Mouse (Mus musculus): ENCODE measurements around the gene Commd9. TPM values are rescaled to one million over a fixed set of nuclear protein-coding genes. Genes with fewer than 3 reads are reported as not detected.

Commd9 gene
- 55.5 and 62.2 TPM in 2 replicates for polyA plus RNA-seq (2016; fragmentation: Nextera tagmentation; extraction: Ambion mirVana)

GRCm38 (mm10) chr2:101885768-101886438 is at the start of gene Commd9:
Gene Commd9 (plus strand): TSS chr2:101886247.
- H3K27ac ChIP-seq, result peak within 1 kb of the TSS; percentile 72
- no peaks in the 10 kb centered on the region for H3K27me3 ChIP-seq (ENCODE audit: insufficient read depth, poor library complexity, severe bottlenecking)
- 13% methylated on average over 22 of the region's 22 CpGs for WGBS
- DNase-seq (ENCODE audit: low spot score), result peak; percentile 98
- no peaks in the 10 kb centered on the region for H3K36me3 ChIP-seq
- peak within 1 kb of the TSS; percentile 72 for H3K4me3 ChIP-seq
- H3K4me1 ChIP-seq, result peaks cover 11% of the 10 kb centered on the region
- H3K9me3 ChIP-seq, result no peaks in the 10 kb centered on the region

DNA sequence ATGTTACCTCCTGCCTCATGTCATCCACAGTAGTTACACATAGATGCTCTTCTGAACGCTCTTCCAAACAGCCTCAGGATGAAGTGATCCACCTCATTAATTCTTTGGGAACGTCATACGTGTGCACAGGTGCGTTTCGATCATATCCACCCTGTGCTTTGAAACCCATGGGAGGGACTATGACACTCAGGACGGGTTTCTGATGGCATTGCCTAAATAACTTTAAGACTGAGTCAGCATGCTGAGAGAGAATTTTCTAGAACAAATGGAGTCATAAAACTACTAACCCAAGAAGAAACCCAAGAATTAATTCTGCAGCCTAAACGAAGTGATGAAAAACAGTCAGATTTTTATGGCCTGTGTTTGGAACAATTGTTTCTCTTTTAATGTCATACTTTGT is 43.3 kb upstream of the Commd9 start:
- H3K4me3 ChIP-seq, result no peak overlapping the region
- 76% methylated on average over 7 of the region's 7 CpGs for WGBS
- no peaks in the 10 kb centered on the region for H3K27me3 ChIP-seq (ENCODE audit: insufficient read depth, poor library complexity, severe bottlenecking)
- no peak for DNase-seq (ENCODE audit: low spot score)
- H3K36me3 ChIP-seq, result no peaks in the 10 kb centered on the region
- H3K4me1 ChIP-seq, result no peaks in the 10 kb centered on the region
- no peaks in the 10 kb centered on the region for H3K9me3 ChIP-seq
- H3K27ac ChIP-seq, result no peak overlapping the region

- no peak for DNase-seq (ENCODE audit: low spot score)
Observed at GRCm38 (mm10) chr2:101854792-101855191, 31.3 kb upstream of the Commd9 start.

GRCm38 (mm10) chr2:101856174-101856573 is 29.9 kb upstream of the Commd9 start:
- Histone ChIP-seq H3K36me3 (no peaks in the 10 kb centered on the region), H3K4me3 (no peak overlapping the region), H3K27ac (no peak overlapping the region), H3K9me3 (no peaks in the 10 kb centered on the region), H3K27me3 (ENCODE audit: insufficient read depth, poor library complexity, severe bottlenecking) (no peaks in the 10 kb centered on the region), H3K4me1 (no peaks in the 10 kb centered on the region)
- DNase-seq (ENCODE audit: low spot score), result no peak
- 82% methylated on average over 9 of the region's 9 CpGs for WGBS

More at GRCm38 (mm10) chr2:101854792-101855191, 31.3 kb upstream of the Commd9 start:
- no peak overlapping the region for H3K4me3 ChIP-seq
- no peaks in the 10 kb centered on the region for H3K4me1 ChIP-seq
- no peaks in the 10 kb centered on the region for H3K9me3 ChIP-seq
- 85% methylated on average over 7 of the region's 7 CpGs for WGBS
- H3K27ac ChIP-seq, result no peak overlapping the region
- no peaks in the 10 kb centered on the region for H3K36me3 ChIP-seq
- H3K27me3 ChIP-seq (ENCODE audit: insufficient read depth, poor library complexity, severe bottlenecking), result no peaks in the 10 kb centered on the region

DNA sequence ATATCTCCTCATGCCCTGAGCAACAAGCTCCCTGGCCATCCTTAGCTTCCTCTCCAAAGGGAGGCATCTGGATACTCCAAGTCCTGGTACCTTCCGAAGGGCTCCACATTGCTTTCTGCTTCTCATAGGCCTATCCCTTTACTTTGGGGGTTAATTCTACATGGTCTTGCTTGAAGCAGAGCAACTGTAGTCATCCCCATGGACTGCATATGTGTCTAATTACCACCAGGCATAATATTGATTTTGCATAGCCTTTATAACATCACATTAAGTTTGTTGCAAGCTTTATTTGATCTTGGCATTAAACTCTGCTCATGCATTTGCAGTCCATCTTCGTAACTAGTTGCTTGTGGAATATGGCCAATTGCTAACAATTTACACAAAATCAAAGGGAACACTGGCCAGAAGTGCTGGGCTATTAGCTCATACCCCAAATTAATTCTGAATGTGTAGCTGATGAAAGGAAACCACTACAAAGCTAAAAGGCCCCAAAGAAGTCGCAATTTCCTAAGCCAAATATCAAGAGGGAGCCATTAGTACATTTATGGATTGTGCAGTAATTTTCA is 25.0 kb upstream of the Commd9 start:
- DNase-seq (ENCODE audit: low spot score), result no peak
- WGBS, result 86% methylated on average over 3 of the region's 3 CpGs
- H3K36me3 ChIP-seq, result no peaks in the 10 kb centered on the region
- H3K27me3 ChIP-seq (ENCODE audit: insufficient read depth, poor library complexity, severe bottlenecking), result peaks cover 13% of the 10 kb centered on the region
- no peaks in the 10 kb centered on the region for H3K9me3 ChIP-seq
- H3K4me1 ChIP-seq, result no peaks in the 10 kb centered on the region; the same call in 1 of the 2 replicates
- no peak overlapping the region for H3K4me3 ChIP-seq
- no peak overlapping the region for H3K27ac ChIP-seq

DNA sequence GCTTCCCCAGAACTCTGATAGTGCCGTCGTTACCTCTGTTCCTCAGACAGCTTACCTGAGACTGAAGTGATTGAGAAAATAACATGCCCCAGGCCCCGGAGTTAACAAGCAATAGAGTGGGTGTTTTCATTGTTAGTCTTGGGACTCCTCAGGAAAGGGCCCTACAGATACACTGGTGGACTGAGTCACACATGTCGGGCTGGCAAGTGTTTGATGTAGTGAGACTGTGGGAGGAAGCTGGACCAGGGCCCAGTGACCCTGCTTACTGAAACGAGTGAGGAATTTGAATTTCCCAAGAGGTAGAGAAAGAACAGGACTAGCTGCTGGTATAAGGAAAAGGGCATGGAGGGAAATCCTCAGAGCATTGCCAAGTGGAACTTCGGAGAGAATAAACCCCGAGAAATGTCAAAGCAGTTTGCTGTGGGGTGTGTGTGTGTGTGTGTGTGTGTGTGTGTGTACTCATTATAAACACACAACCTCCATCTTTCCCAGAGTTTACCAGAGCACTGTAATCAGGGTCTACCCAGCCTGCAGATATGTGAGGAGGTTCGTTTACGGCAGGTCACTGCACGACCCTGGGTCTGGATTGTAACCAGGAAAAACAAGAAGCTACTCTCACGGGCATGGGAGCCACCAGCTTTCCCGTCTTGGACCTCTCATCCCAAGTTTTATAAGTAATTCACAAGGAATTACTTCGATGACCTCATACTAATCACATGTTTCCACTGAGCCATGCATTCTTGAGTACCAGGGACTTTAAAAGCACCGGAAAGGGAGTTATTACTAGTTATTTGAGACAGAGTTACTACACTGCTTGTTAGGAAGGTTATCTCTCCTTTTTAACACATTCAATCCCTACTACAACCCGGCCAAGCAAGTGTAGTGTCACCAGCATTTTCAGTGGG is 23.6 kb upstream of the Commd9 start:
- H3K36me3 ChIP-seq, result no peaks in the 10 kb centered on the region
- no peaks in the 10 kb centered on the region for H3K9me3 ChIP-seq
- no peak overlapping the region for H3K4me3 ChIP-seq
- WGBS, result 62% methylated on average over 15 of the region's 15 CpGs
- no peak for DNase-seq (ENCODE audit: low spot score)
- H3K27me3 ChIP-seq (ENCODE audit: insufficient read depth, poor library complexity, severe bottlenecking), result peaks cover 13% of the 10 kb centered on the region
- no peak overlapping the region for H3K27ac ChIP-seq
- no peaks in the 10 kb centered on the region; the same call in 1 of the 2 replicates for H3K4me1 ChIP-seq

- no peaks in the 10 kb centered on the region for H3K4me1 ChIP-seq
- 89% methylated on average over 4 of the region's 4 CpGs for WGBS
- H3K4me3 ChIP-seq, result no peak overlapping the region
- no peaks in the 10 kb centered on the region for H3K36me3 ChIP-seq
- no peak overlapping the region for H3K27ac ChIP-seq
- no peak for DNase-seq (ENCODE audit: low spot score)
- H3K9me3 ChIP-seq, result no peaks in the 10 kb centered on the region
- H3K27me3 ChIP-seq (ENCODE audit: insufficient read depth, poor library complexity, severe bottlenecking), result peaks cover 7% of the 10 kb centered on the region
Observed at GRCm38 (mm10) chr2:101868683-101869082, 17.4 kb upstream of the Commd9 start.

DNA sequence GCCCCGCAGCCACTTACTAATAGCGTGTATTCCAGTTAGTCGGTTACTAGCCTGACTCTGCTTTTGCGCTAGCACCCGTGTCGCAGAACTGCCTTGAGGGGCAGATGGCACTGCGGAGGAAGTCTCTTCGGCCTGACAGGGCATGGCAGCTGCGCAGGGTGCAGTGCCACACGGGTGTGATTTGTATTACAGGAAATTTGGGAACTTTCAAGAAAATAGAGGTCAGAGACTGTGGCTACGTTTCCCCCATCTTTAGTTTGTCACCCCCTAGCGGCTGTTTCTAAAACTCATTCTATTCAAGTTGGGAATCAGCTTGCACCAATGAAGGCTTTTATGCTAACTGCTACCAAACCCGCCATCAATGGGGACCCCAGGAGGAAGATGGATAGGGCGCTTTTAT is 14.9 kb upstream of the Commd9 start:
- Histone ChIP-seq H3K9me3 (no peaks in the 10 kb centered on the region), H3K4me1 (no peaks in the 10 kb centered on the region), H3K36me3 (no peaks in the 10 kb centered on the region), H3K27ac (no peak overlapping the region), H3K27me3 (ENCODE audit: insufficient read depth, poor library complexity, severe bottlenecking) (no peaks in the 10 kb centered on the region), H3K4me3 (peak overlapping the region; percentile 40)
- DNase-seq (ENCODE audit: low spot score), result no peak
- WGBS, result 20% methylated on average over 14 of the region's 14 CpGs

DNA sequence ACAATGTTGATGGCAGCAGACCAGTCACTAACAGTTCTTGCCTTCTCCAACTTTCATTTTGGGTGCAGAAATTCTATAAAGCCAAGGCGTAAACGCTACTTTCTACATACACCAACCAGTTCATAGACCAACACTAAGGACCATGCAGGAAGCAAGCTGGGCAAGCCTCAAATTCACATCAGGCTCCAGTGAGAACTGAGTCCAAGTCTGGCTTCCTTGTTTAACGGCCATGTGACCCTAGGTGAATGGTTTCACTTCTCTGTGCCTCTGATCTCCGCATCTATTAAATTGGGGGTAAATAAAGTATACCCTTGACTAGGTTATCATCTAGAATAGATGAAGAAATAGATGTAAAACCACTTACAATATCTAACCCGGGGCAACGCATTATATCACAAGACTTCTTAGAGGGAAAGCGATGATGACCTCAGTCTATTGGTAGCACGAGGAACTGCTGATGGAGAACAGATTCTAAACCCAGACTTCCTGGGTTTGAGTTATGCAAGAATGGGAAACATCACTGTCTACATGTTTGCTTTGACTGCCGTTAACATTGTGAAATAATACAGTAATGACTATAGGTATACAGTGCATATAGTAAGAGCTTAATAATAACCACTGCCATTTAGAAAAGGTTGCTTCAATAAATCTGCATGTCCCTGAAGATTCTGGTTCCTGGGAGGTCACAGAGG is 4.4 kb upstream of the Commd9 start:
- WGBS, result 82% methylated on average over 9 of the region's 9 CpGs
- Histone ChIP-seq H3K4me3 (no peak overlapping the region), H3K9me3 (no peaks in the 10 kb centered on the region), H3K27ac (no peak overlapping the region), H3K4me1 (peaks cover 15% of the 10 kb centered on the region), H3K27me3 (ENCODE audit: insufficient read depth, poor library complexity, severe bottlenecking) (peaks cover 9% of the 10 kb centered on the region; the same call in 1 of the 2 replicates), H3K36me3 (no peaks in the 10 kb centered on the region)
- DNase-seq (ENCODE audit: low spot score), result no peak

- Histone ChIP-seq H3K36me3 (no peaks in the 10 kb centered on the region), H3K27ac (no peak within 1 kb of the TSS), H3K4me1 (peaks cover 11% of the 10 kb centered on the region), H3K4me3 (no peak within 1 kb of the TSS), H3K9me3 (no peaks in the 10 kb centered on the region), H3K27me3 (ENCODE audit: insufficient read depth, poor library complexity, severe bottlenecking) (peaks cover 9% of the 10 kb centered on the region; the same call in 1 of the 2 replicates)
- no peak for DNase-seq (ENCODE audit: low spot score)
- WGBS, result 44% methylated on average over 3 of the region's 3 CpGs
Observed at GRCm38 (mm10) chr2:101882998-101883397, 3.0 kb upstream of the Commd9 start, which contains the start of gene Prr5l. Gene Prr5l (minus strand): TSS chr2:101883027.

- no peak for DNase-seq (ENCODE audit: low spot score)
- Histone ChIP-seq H3K27ac (no peak overlapping the region), H3K4me3 (no peak overlapping the region), H3K27me3 (ENCODE audit: insufficient read depth, poor library complexity, severe bottlenecking) (0 out of 2 replicates have a peak, but pooled peaks cover 4% of the 10 kb centered on the region), H3K36me3 (no peaks in the 10 kb centered on the region), H3K4me1 (peaks cover 11% of the 10 kb centered on the region), H3K9me3 (no peaks in the 10 kb centered on the region)
- 71% methylated on average over 2 of the region's 2 CpGs for WGBS
Observed at GRCm38 (mm10) chr2:101884286-101884685, 1.8 kb upstream of the Commd9 start.

GRCm38 (mm10) chr2:101888886-101889285 is 2.8 kb downstream of the Commd9 start:
- Histone ChIP-seq H3K27me3 (ENCODE audit: insufficient read depth, poor library complexity, severe bottlenecking) (no peaks in the 10 kb centered on the region), H3K9me3 (no peaks in the 10 kb centered on the region), H3K27ac (no peak overlapping the region), H3K4me3 (no peak overlapping the region), H3K4me1 (peaks cover 9% of the 10 kb centered on the region), H3K36me3 (no peaks in the 10 kb centered on the region)
- 94% methylated on average over 8 of the region's 8 CpGs for WGBS
- no peak for DNase-seq (ENCODE audit: low spot score)
